6 mouse cellular contexts compared by ENCODE assay signal in the genomic region with DNA sequence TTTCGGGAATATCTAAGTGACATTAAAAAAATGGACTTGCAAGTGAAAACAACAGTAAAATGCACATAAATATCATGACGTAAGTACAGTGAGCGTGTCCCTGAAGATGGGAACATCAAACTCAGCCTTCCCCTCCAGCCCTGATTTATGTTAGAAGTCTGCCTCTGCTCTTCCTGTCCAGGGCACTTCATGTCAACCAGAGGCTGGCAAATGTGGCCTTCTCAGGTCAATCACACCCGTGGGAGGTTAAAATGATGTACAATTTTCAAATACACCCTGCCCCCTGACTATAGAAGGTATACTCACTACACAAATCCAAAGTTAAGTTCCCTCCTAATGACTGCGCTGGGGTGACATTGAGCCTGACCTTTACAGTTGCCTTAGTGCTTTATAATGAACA.
"Had no signal": no experiment of that assay in that cellular context is flagged by ENCODE, and none has a peak within 500 bp of the region (broad histone marks: within the 10 kb centered on the region; RNA-seq: fewer than 3 reads in every experiment).

No protein-coding gene starts in this region.

- DNase-seq: liver, postnatal 0 days; lung, adult 2 months; lung, postnatal 14 days; lung, postnatal 36 days; right cerebral cortex, postnatal 14 days; thymus, adult 18-20 months had no signal
